Mouse (Mus musculus): ENCODE data around the gene Bri3. TPM values are rescaled to one million over a fixed set of nuclear protein-coding genes. Genes with fewer than 3 reads are reported as not detected.

Bri3 gene
- total and polyA plus RNA-seq, 3 experiments, result 21.6 to 40.5 TPM; not detected in 1

DNA sequence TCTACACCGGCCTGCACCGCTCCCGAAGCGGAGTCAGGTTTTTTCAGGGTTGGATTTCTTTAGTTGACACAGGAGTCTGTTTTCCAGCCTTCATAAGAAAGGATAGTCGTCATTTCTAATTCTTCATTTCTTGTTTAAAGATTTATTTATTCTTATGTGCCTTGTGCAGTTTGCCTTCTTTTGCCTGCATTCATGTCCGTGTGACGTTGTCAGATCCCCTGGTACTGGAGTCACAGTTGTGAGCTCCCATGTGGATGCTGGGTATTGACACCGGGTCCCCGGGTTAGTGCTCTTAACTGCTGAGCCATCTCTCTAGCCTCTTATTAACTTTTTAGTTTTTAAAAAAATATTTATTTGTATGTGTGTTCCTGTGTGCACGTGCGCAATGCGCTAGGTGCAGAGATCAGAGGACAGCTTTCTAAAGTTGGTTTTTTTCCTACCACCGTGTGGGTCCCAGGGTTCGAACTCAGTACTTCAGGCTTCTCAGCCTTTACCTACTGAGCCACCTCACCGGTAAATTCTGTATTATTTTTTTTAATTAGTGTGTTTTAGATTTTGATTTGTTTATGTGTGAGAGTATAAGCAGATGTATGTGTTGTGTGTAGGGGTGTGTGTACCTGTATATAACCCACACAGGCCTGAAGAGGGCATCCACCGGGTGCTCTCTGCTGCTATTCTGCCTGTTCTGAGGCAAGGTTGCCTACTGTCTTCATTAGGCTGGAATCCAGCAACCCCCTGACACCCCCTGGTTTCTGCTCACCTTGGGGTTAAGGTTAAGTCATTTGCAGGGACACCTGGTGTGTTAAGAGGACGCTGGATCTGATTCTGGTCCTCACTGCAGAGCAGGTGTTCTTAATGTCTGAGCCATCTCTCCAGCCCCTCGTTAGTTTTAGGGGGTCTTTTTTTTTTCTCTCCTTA, 20.1 kb upstream of the Bri3 start:
- Histone ChIP-seq H3K4me1 (ENCODE audit: control insufficient read depth in 1 of 2, insufficient read depth in 2 of 2, low read length in 2 of 2) (peaks cover 0 to 9% of the 10 kb centered on the region in 2 experiments; a peak in 1 of 4 replicates), H3K4me3 (ENCODE audit: control insufficient read depth in 1 of 2, insufficient read depth in 1 of 2, low read depth in 2 of 2, low read length in 2 of 2) (peak overlapping the region; percentile 82 to 94), H3K27me3 (ENCODE audit: control insufficient read depth in 1 of 2, insufficient read depth in 2 of 2, low read length in 2 of 2) (no peaks in the 10 kb centered on the region), H3K27ac (ENCODE audit: control insufficient read depth, low read depth, low read length) (peak overlapping the region; percentile 68), H3K79me2 (ENCODE audit: control insufficient read depth, insufficient read depth, low read length, poor library complexity) (no peaks in the 10 kb centered on the region), H3K36me3 (ENCODE audit: control insufficient read depth in 1 of 2, insufficient read depth in 2 of 2, low read length in 2 of 2) (no peaks in the 10 kb centered on the region; a peak in 1 of 4 replicates), H3K9ac (ENCODE audit: control insufficient read depth, low read depth, low read length, poor library complexity, severe bottlenecking) (peak overlapping the region; percentile 84), H3K9me3 (replicated peaks; ENCODE audit: insufficient read depth, low read length) (no peaks in the 10 kb centered on the region)
- DNase-seq (ENCODE audit: low read depth, low spot score), result peak; percentile 43
- TF ChIP-seq MEF2A (IDR thresholded peaks at IDR 0.05; ENCODE audit: extremely low read depth, insufficient replicate concordance, low read depth, low read length, poor library complexity, severe bottlenecking), result no peak
- TF ChIP-seq MXI1 (IDR thresholded peaks at IDR 0.05; ENCODE audit: low read depth, low read length), result peak; percentile 68; the same call in 1 of the 2 replicates
- TF ChIP-seq MYC (IDR thresholded peaks at IDR 0.05; ENCODE audit: low read depth, low read length), result peak; percentile 30; the same call in 1 of the 2 replicates
- TF ChIP-seq CHD2 (IDR thresholded peaks at IDR 0.05; ENCODE audit: low read length), result no peak
- TF ChIP-seq E2F4 (IDR thresholded peaks at IDR 0.05; ENCODE audit: borderline replicate concordance, low read depth, low read length), result no peak
- peak; percentile 11 to 30 (median 16); a peak in 2 of 6 replicates for TF ChIP-seq CTCF (IDR thresholded peaks at IDR 0.05 in 2 of 3, conservative IDR thresholded peaks at IDR 0.05 in 1 of 3; ENCODE audit: control insufficient read depth in 1 of 3, insufficient read depth in 1 of 3, low read depth in 2 of 3, low read length in 3 of 3, poor library complexity in 1 of 3, severe bottlenecking in 1 of 3)
- TF ChIP-seq SIN3A (IDR thresholded peaks at IDR 0.05; ENCODE audit: low read length), result no peak; the same call in 1 of the 2 replicates
- no peak for TF ChIP-seq JUND (IDR thresholded peaks at IDR 0.05; ENCODE audit: low read depth, low read length)
- peak; percentile 23; the same call in 1 of the 2 replicates for TF ChIP-seq SMC3 (IDR thresholded peaks at IDR 0.05; ENCODE audit: low read depth, low read length)
- TF ChIP-seq HCFC1 (IDR thresholded peaks at IDR 0.05; ENCODE audit: low read depth, low read length), result no peak; the same call in 1 of the 2 replicates
- no peak for TF ChIP-seq MAFK (IDR thresholded peaks at IDR 0.05; ENCODE audit: borderline replicate concordance, low read depth, low read length)
- no peak for TF ChIP-seq USF2 (IDR thresholded peaks at IDR 0.05; ENCODE audit: borderline replicate concordance in 1 of 2, insufficient read depth in 1 of 2, low read depth in 1 of 2, low read length in 2 of 2)
- no peak for TF ChIP-seq MAZ (IDR thresholded peaks at IDR 0.05; ENCODE audit: low read depth, low read length)
- no peak for TF ChIP-seq KAT2A (conservative IDR thresholded peaks at IDR 0.05; ENCODE audit: low read depth, low read length)
- TF ChIP-seq MYB (IDR thresholded peaks at IDR 0.05; ENCODE audit: low read depth, low read length), result no peak
- TF ChIP-seq CHD1 (IDR thresholded peaks at IDR 0.05; ENCODE audit: low read depth, low read length), result no peak
- TF ChIP-seq ZMIZ1 (IDR thresholded peaks at IDR 0.05; ENCODE audit: low read depth, low read length), result no peak
- no peak for TF ChIP-seq TAL1 (IDR thresholded peaks at IDR 0.05; ENCODE audit: low read length)
- no peak for TF ChIP-seq USF1 (IDR thresholded peaks at IDR 0.05; ENCODE audit: low read depth, low read length)
- TF ChIP-seq NRF1 (IDR thresholded peaks at IDR 0.05; ENCODE audit: insufficient read depth, low read depth, low read length, poor library complexity, severe bottlenecking), result no peak
- TF ChIP-seq RCOR1 (IDR thresholded peaks at IDR 0.05; ENCODE audit: low read depth, low read length), result no peak
- TF ChIP-seq POLR2AphosphoS2 (IDR thresholded peaks at IDR 0.05; ENCODE audit: low read length), result no peak
- TF ChIP-seq UBTF (IDR thresholded peaks at IDR 0.05; ENCODE audit: borderline replicate concordance, insufficient read depth, low read depth, low read length), result no peak
- TF ChIP-seq ELF1 (IDR thresholded peaks at IDR 0.05; ENCODE audit: low read depth, low read length), result no peak
- no peak for TF ChIP-seq GABPA (IDR thresholded peaks at IDR 0.05; ENCODE audit: low read depth, low read length)
- TF ChIP-seq RAD21 (IDR thresholded peaks at IDR 0.05; ENCODE audit: low read depth, low read length), result no peak; the same call in 1 of the 2 replicates
- TF ChIP-seq BHLHE40 (IDR thresholded peaks at IDR 0.05; ENCODE audit: borderline replicate concordance, low read depth, low read length), result peak; percentile 67; the same call in 1 of the 2 replicates
- no peak for TF ChIP-seq POLR2AphosphoS5 (IDR thresholded peaks at IDR 0.05; ENCODE audit: borderline replicate concordance, low read depth, low read length)
- TF ChIP-seq EP300 (IDR thresholded peaks at IDR 0.05; ENCODE audit: low read depth in 1 of 2, low read length in 2 of 2), result no peak
- no peak for TF ChIP-seq NELFE (IDR thresholded peaks at IDR 0.05; ENCODE audit: low read depth, low read length)
- TF ChIP-seq ETS1 (IDR thresholded peaks at IDR 0.05; ENCODE audit: low read depth, low read length), result no peak
- no peak for TF ChIP-seq POLR2A (IDR thresholded peaks at IDR 0.05; ENCODE audit: control insufficient read depth in 1 of 2, insufficient read depth in 1 of 2, low read depth in 1 of 2, low read length in 2 of 2, poor library complexity in 1 of 2)
- TF ChIP-seq MAX (IDR thresholded peaks at IDR 0.05; ENCODE audit: low read length), result no peak; the same call in 1 of the 2 replicates
- no peak for TF ChIP-seq GATA1 (IDR thresholded peaks at IDR 0.05; ENCODE audit: low read depth, low read length)
- TF ChIP-seq ZKSCAN1 (IDR thresholded peaks at IDR 0.05; ENCODE audit: low read depth, low read length), result no peak
